Mouse (Mus musculus) heart, postnatal 0 days (tissue): Measurements from ENCODE around the gene Gm20075.

ENCODE experiments used
- CTCF ChIP-seq: IDR thresholded peaks from 2 replicates; pipeline ENCODE4 v1.5.1; 2016; ENCODE audit warnings: antibody characterized with exemption, control low read depth, low read depth
- EP300 ChIP-seq: IDR thresholded peaks from 2 replicates; pipeline ENCODE4 v1.6.1; 2016; ENCODE audit warnings: antibody characterized with exemption, low read depth

DNA sequence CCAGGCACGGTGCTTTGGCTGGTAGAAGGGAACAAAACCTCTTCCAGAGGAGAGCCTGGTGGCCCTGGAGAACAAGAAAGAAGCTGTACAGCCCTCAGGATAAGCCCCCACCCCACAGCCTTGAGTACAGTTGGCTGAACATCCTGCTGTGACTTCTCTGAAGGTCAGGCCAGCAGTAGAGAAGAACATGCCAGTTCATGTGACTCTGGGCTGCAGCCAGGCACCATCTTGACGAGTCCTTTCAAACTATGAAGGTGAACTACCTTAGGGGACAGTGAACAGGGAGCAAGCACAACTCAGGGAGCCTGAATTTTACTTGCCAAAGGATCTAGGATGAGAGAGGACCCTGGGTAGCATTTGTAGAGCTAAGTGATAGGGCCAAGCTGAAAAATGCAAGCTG lies 31.5 kb upstream of the Gm20075 start:
- no peak for TF ChIP-seq EP300
- TF ChIP-seq CTCF: no peak
